Mouse (Mus musculus) liver, postnatal 0 days (tissue): ENCODE data around the gene Aste1.

ENCODE experiments used
- CTCF ChIP-seq: sonication (generic); IDR thresholded peaks from 2 replicates; pipeline ENCODE4 v1.5.1; 2016; ENCODE audit warnings: antibody characterized with exemption, low read depth
- EP300 ChIP-seq: IDR thresholded peaks from 2 replicates; pipeline ENCODE4 v1.6.1; 2016; ENCODE audit warnings: antibody characterized with exemption, low read depth, mild to moderate bottlenecking

GRCm38 (mm10) chr9:105461496-105461895, 66.3 kb downstream of the Aste1 start:
- TF ChIP-seq EP300 (no peak), CTCF (no peak)
